Mouse (Mus musculus) heart, embryonic 15.5 days (tissue): ENCODE data around the gene Zfp57. TPM values are rescaled to one million over a fixed set of nuclear protein-coding genes. Genes with fewer than 3 reads are reported as not detected.
"Not testable (repeated sequence)": the region's sequence is repeated elsewhere in the genome, so short reads cannot be mapped to it uniquely, and the experiment has no call there.

Experiments used
- ATAC-seq: fragments of 200-750 bp; cut with Nextera tagmentation; replicated peaks from 2 replicates; pipeline ENCODE4 v1.8.0; 2017; ENCODE audit warnings: low read depth, moderate TSS enrichment; ENCODE audit not compliant: insufficient number of reproducible peaks, insufficient read depth, low FRiP score
- H3K27ac ChIP-seq: fragments of 300-500 bp; sonication (generic); 2 replicates; pipeline ENCODE4 v1.5.1; 2015; ENCODE audit warnings: mild to moderate bottlenecking, inconsistent platforms
- H3K27me3 ChIP-seq: fragments of 300-500 bp; sonication (generic); 2 replicates; pipeline ENCODE4 v1.6.1; 2015; ENCODE audit warnings: inconsistent platforms
- H3K36me3 ChIP-seq: fragments of 300-500 bp; sonication (generic); 2 replicates; pipeline ENCODE4 v1.6.1; 2015; ENCODE audit warnings: mild to moderate bottlenecking, inconsistent platforms
- H3K4me1 ChIP-seq: fragments of 300-500 bp; sonication (generic); replicated peaks from 2 replicates; pipeline ENCODE4 v1.6.1; 2015; ENCODE audit warnings: inconsistent platforms
- H3K4me2 ChIP-seq: fragments of 300-500 bp; sonication (generic); 2 replicates; pipeline ENCODE4 v1.6.1; 2015; ENCODE audit warnings: inconsistent platforms, mild to moderate bottlenecking, moderate library complexity
- H3K4me3 ChIP-seq: fragments of 300-500 bp; sonication (generic); 2 replicates; pipeline ENCODE4 v1.5.1; 2015; ENCODE audit warnings: mild to moderate bottlenecking, inconsistent platforms
- H3K9ac ChIP-seq: fragments of 300-500 bp; sonication (generic); 2 replicates; pipeline ENCODE4 v1.6.1; 2015; ENCODE audit warnings: mild to moderate bottlenecking, inconsistent platforms
- H3K9me3 ChIP-seq: fragments of 300-500 bp; sonication (generic); replicated peaks from 2 replicates; pipeline ENCODE4 v1.6.1; 2016; ENCODE audit warnings: inconsistent platforms
- WGBS: fragments of 180-500 bp; shearing (Covaris S2); methylation state at CpG from one replicate; pipeline ENCODE4 v1.1.7; 2015; ENCODE audit warnings: mixed read lengths; 5-methylcytosine and 5-hydroxymethylcytosine counted together
- polyA plus RNA-seq: library from polyadenylated mRNA; unstranded; fragments of >200 nt; fragmentation: Nextera tagmentation; extraction: Ambion mirVana; gene quantifications from 2 replicates; pipeline ENCODE4 v1.2.1, GENCODE M21; 2015

The Zfp57 gene
- polyA plus RNA-seq, 1 experiment from 2014 or later: 32.4 TPM

- Histone ChIP-seq H3K36me3 (no peaks in the 10 kb centered on the region), H3K9ac (no peak overlapping the region)
- no peak for ATAC-seq
Measured at GRCm38 (mm10) chr17:36997033-36997735, 3.8 kb upstream of the Zfp57 start.

GRCm38 (mm10) chr17:36998477-36998876, 2.5 kb upstream of the Zfp57 start:
- ATAC-seq: no peak
- H3K27ac ChIP-seq: no peak overlapping the region
- 61% methylated on average over 2 of the region's 2 CpGs for WGBS

More at GRCm38 (mm10) chr17:36997033-36997735, 3.8 kb upstream of the Zfp57 start:
- 23% methylated on average over 7 of the region's 7 CpGs for WGBS
- H3K4me2 ChIP-seq: no peak overlapping the region
- H3K27ac ChIP-seq: no peak overlapping the region
- no peaks in the 10 kb centered on the region for H3K9me3 ChIP-seq
- H3K4me1 ChIP-seq: no peaks in the 10 kb centered on the region
- no peak overlapping the region for H3K4me3 ChIP-seq
- no peaks in the 10 kb centered on the region for H3K27me3 ChIP-seq

GRCm38 (mm10) chr17:37002364-37003330, 1.7 kb downstream of the Zfp57 start:
- peak; percentile 79 for ATAC-seq
- peak overlapping the region; percentile 86 for H3K27ac ChIP-seq
- peak overlapping the region; percentile 71 for H3K4me3 ChIP-seq
- H3K9ac ChIP-seq: peak overlapping the region; percentile 86
- H3K4me2 ChIP-seq: peak overlapping the region; percentile 95
- H3K36me3 ChIP-seq: peaks cover 2% of the 10 kb centered on the region; the same call in 1 of the 2 replicates
- WGBS: under 1% methylated on average over 49 of the region's 49 CpGs
- H3K9me3 ChIP-seq: no peaks in the 10 kb centered on the region
- 0 out of 2 replicates have a peak, but pooled peaks cover 5% of the 10 kb centered on the region for H3K4me1 ChIP-seq
- H3K27me3 ChIP-seq: no peaks in the 10 kb centered on the region

More at GRCm38 (mm10) chr17:36998477-36998876, 2.5 kb upstream of the Zfp57 start:
- Histone ChIP-seq H3K9me3 (no peaks in the 10 kb centered on the region), H3K36me3 (no peaks in the 10 kb centered on the region), H3K4me2 (no peak overlapping the region), H3K9ac (no peak overlapping the region), H3K4me1 (0 out of 2 replicates have a peak, but pooled peaks cover 5% of the 10 kb centered on the region), H3K27me3 (no peaks in the 10 kb centered on the region), H3K4me3 (no peak overlapping the region)

GRCm38 (mm10) chr17:37003366-37003765, 2.4 kb downstream of the Zfp57 start:
- H3K9me3 ChIP-seq: no peaks in the 10 kb centered on the region
- H3K36me3 ChIP-seq: peaks cover 5% of the 10 kb centered on the region; the same call in 1 of the 2 replicates
- peak overlapping the region; percentile 71 for H3K4me3 ChIP-seq
- no peaks in the 10 kb centered on the region for H3K27me3 ChIP-seq
- H3K4me2 ChIP-seq: peak overlapping the region; percentile 95
- no peak for ATAC-seq
- 0 out of 2 replicates have a peak, but pooled peaks cover 5% of the 10 kb centered on the region for H3K4me1 ChIP-seq
- 24% methylated on average over 4 of the region's 4 CpGs for WGBS
- no peak overlapping the region for H3K27ac ChIP-seq
- peak overlapping the region; percentile 86 for H3K9ac ChIP-seq

- ATAC-seq: no peak
- Histone ChIP-seq H3K9me3 (no peaks in the 10 kb centered on the region), H3K27me3 (no peaks in the 10 kb centered on the region), H3K4me2 (no peak overlapping the region), H3K4me1 (0 out of 2 replicates have a peak, but pooled peaks cover 3% of the 10 kb centered on the region), H3K27ac (no peak overlapping the region), H3K4me3 (no peak overlapping the region), H3K36me3 (peaks cover 16% of the 10 kb centered on the region), H3K9ac (no peak overlapping the region)
- 79% methylated on average over 6 of the region's 6 CpGs for WGBS
Measured at GRCm38 (mm10) chr17:37008161-37008560, 7.2 kb downstream of the Zfp57 start.

GRCm38 (mm10) chr17:37009460-37010042, 8.6 kb downstream of the Zfp57 start:
- no peak overlapping the region for H3K4me2 ChIP-seq
- H3K4me3 ChIP-seq: no peak overlapping the region
- no peaks in the 10 kb centered on the region for H3K4me1 ChIP-seq
- no peak for ATAC-seq
- H3K9me3 ChIP-seq: no peaks in the 10 kb centered on the region
- H3K27ac ChIP-seq: no peak overlapping the region
- no peak overlapping the region for H3K9ac ChIP-seq
- WGBS: 88% methylated on average over 17 of the region's 17 CpGs
- peaks cover 16% of the 10 kb centered on the region for H3K36me3 ChIP-seq
- H3K27me3 ChIP-seq: no peaks in the 10 kb centered on the region

GRCm38 (mm10) chr17:37011719-37012118, 10.8 kb downstream of the Zfp57 start:
- Histone ChIP-seq H3K36me3 (peaks cover 16% of the 10 kb centered on the region), H3K9me3 (no peaks in the 10 kb centered on the region), H3K4me3 (no peak overlapping the region), H3K27ac (no peak overlapping the region), H3K4me1 (no peaks in the 10 kb centered on the region), H3K4me2 (no peak overlapping the region), H3K9ac (no peak overlapping the region), H3K27me3 (no peaks in the 10 kb centered on the region)
- no peak for ATAC-seq
- WGBS: 86% methylated on average over 3 of the region's 3 CpGs

- Histone ChIP-seq H3K4me2 (no peak overlapping the region), H3K36me3 (peaks cover 16% of the 10 kb centered on the region), H3K9ac (no peak overlapping the region), H3K4me1 (no peaks in the 10 kb centered on the region), H3K9me3 (no peaks in the 10 kb centered on the region), H3K27me3 (no peaks in the 10 kb centered on the region), H3K27ac (no peak overlapping the region), H3K4me3 (no peak overlapping the region)
- no peak for ATAC-seq
- WGBS: 57% methylated on average over 5 of the region's 5 CpGs
Measured at GRCm38 (mm10) chr17:37012141-37012540, 11.2 kb downstream of the Zfp57 start.

GRCm38 (mm10) chr17:37016333-37016732, 15.4 kb downstream of the Zfp57 start:
- no peaks in the 10 kb centered on the region for H3K27me3 ChIP-seq
- H3K9me3 ChIP-seq: no peaks in the 10 kb centered on the region
- no peaks in the 10 kb centered on the region for H3K36me3 ChIP-seq
- H3K9ac ChIP-seq: no peak overlapping the region
- no peaks in the 10 kb centered on the region for H3K4me1 ChIP-seq
- no peak overlapping the region for H3K4me3 ChIP-seq
- H3K27ac ChIP-seq: no peak overlapping the region
- H3K4me2 ChIP-seq: no peak overlapping the region
- ATAC-seq: no peak

GRCm38 (mm10) chr17:37018328-37018727, 17.4 kb downstream of the Zfp57 start:
- ATAC-seq: no peak
- no peaks in the 10 kb centered on the region for H3K9me3 ChIP-seq

GRCm38 (mm10) chr17:37019242-37019641, 18.3 kb downstream of the Zfp57 start:
- H3K4me1 ChIP-seq, H3K9me3 ChIP-seq, H3K9ac ChIP-seq, H3K27ac ChIP-seq, H3K27me3 ChIP-seq, H3K4me2 ChIP-seq, ATAC-seq, H3K36me3 ChIP-seq, H3K4me3 ChIP-seq: not testable (repeated sequence)
- WGBS: 82% methylated on average over 5 of the region's 5 CpGs

More at GRCm38 (mm10) chr17:37018328-37018727, 17.4 kb downstream of the Zfp57 start:
- Histone ChIP-seq H3K4me3 (no peak overlapping the region), H3K4me1 (no peaks in the 10 kb centered on the region), H3K27ac (no peak overlapping the region), H3K27me3 (no peaks in the 10 kb centered on the region), H3K4me2 (no peak overlapping the region), H3K36me3 (no peaks in the 10 kb centered on the region), H3K9ac (no peak overlapping the region)
- WGBS: 80% methylated on average over 3 of the region's 3 CpGs
